Mouse (Mus musculus): Measurements from ENCODE around the gene Slc2a12.
A peak's percentile ranks its signal among the peaks of the same experiment; 100 is the strongest.

GRCm38 (mm10) chr10:22731272-22732093 lies 86.7 kb downstream of the Slc2a12 start, which contains the start of gene Tbpl1:
- TF ChIP-seq POLR2A (IDR thresholded peaks at IDR 0.05; ENCODE audit: low read depth, low read length) = peak; percentile 81
- no peak for TF ChIP-seq CTCF (IDR thresholded peaks at IDR 0.05; ENCODE audit: extremely low read depth, insufficient read depth, insufficient read length, insufficient replicate concordance)

Data from spleen, adult 2 months (tissue).